Mouse (Mus musculus) CD4-positive naive resting alpha-beta T cell, adult 57 days (primary cell): ENCODE results near the gene Tex36. TPM values are rescaled to one million over a fixed set of nuclear protein-coding genes. Genes with fewer than 3 reads are reported as not detected.

Experiments
- total RNA-seq: library from RNA; stranded (reverse); gene quantifications from one replicate; pipeline ENCODE4 v1.2.4, GENCODE M21; 2023

Tex36 gene
- not detected for total RNA-seq

GRCm38 (mm10) chr7:133602058-133602457 lies at the start of gene Tex36:
Tex36 (minus strand) TSS chr7:133602158.

GRCm38 (mm10) chr7:133637361-133638305 lies 35.7 kb upstream of the Tex36 start, which contains the start of gene Edrf1:
Edrf1 (plus strand) TSS chr7:133637543.

Other genes starting within 250 kb of the Tex36 start
- 53.6 TPM for gene Edrf1, start 35.4 kb upstream of the Tex36 start, total RNA-seq
- gene Mmp21, start 77.9 kb upstream of the Tex36 start, total RNA-seq, result 0.21 TPM
- 66.8 TPM for gene Bccip, start 107.2 kb upstream of the Tex36 start, total RNA-seq
- 13.4 TPM for gene Uros, start 107.9 kb upstream of the Tex36 start, total RNA-seq
- gene Fank1, start 174.7 kb upstream of the Tex36 start, total RNA-seq, result not detected
- 18.0 TPM for gene Dhx32, start 180.6 kb upstream of the Tex36 start, total RNA-seq